Mouse (Mus musculus) heart, embryonic 14.5 days (tissue): ENCODE results near the gene Kcnk4. TPM values are rescaled to one million over a fixed set of nuclear protein-coding genes. Genes with fewer than 3 reads are reported as not detected.
"Not testable (repeated sequence)": the region's sequence is repeated elsewhere in the genome, so short reads cannot be mapped to it uniquely, and the experiment has no call there.

Experiments
- ATAC-seq: fragments of 200-750 bp; cut with Nextera tagmentation; 2 replicates; pipeline ENCODE4 v1.8.0; 2017; ENCODE audit warnings: low read depth, moderate TSS enrichment; ENCODE audit not compliant: insufficient number of reproducible peaks, insufficient read depth, low FRiP score
- H3K27ac ChIP-seq, 2 experiments: fragments of 200-500 bp in 1 of 2; fragments of 300-500 bp in 1 of 2; sonication (generic) in 1 of 2; replicated peaks in 1 of 2; 2 replicates each; pipeline ENCODE4 v1.5.1; 2012 to 2014; ENCODE audit warnings: low read depth in 2 of 2, low read length in 2 of 2, control low read depth in 1 of 2, mild to moderate bottlenecking in 1 of 2, mixed read lengths in 1 of 2; ENCODE audit not compliant: control insufficient read depth in 1 of 2, insufficient read depth in 1 of 2
- H3K27me3 ChIP-seq: fragments of 300-500 bp; sonication (generic); 2 replicates; pipeline ENCODE4 v1.6.1; 2014; ENCODE audit warnings: mild to moderate bottlenecking, low read length, control low read depth; ENCODE audit not compliant: control insufficient read depth, insufficient read depth
- H3K36me3 ChIP-seq: fragments of 300-500 bp; sonication (generic); 2 replicates; pipeline ENCODE4 v1.6.1; 2014; ENCODE audit warnings: mild to moderate bottlenecking, control low read depth, low read length, mixed read lengths; ENCODE audit not compliant: control insufficient read depth, insufficient read depth
- H3K4me1 ChIP-seq, 2 experiments: fragments of 200-500 bp in 1 of 2; fragments of 300-500 bp in 1 of 2; sonication (generic) in 1 of 2; 2 replicates each; pipeline ENCODE4 v1.6.1; 2012 to 2014; ENCODE audit warnings: low read length in 2 of 2, control low read depth in 1 of 2, mixed read lengths in 1 of 2; ENCODE audit not compliant: control insufficient read depth in 2 of 2, insufficient read depth in 2 of 2
- H3K4me2 ChIP-seq: fragments of 300-500 bp; sonication (generic); 2 replicates; pipeline ENCODE4 v1.6.1; 2014; ENCODE audit warnings: mild to moderate bottlenecking, low read length
- H3K4me3 ChIP-seq, 2 experiments: fragments of 200-500 bp in 1 of 2; fragments of 300-500 bp in 1 of 2; sonication (generic) in 1 of 2; 2 replicates each; pipeline ENCODE4 v1.5.1; 2012 to 2014; ENCODE audit warnings: low read length in 2 of 2, mild to moderate bottlenecking in 2 of 2, control low read depth in 1 of 2, low read depth in 1 of 2, moderate library complexity in 1 of 2; ENCODE audit not compliant: control insufficient read depth in 1 of 2, insufficient read depth in 1 of 2
- H3K9ac ChIP-seq: fragments of 300-500 bp; sonication (generic); 2 replicates; pipeline ENCODE4 v1.6.1; 2014; ENCODE audit warnings: mild to moderate bottlenecking, low read length
- H3K9me3 ChIP-seq: fragments of 300-500 bp; sonication (generic); 2 replicates; pipeline ENCODE4 v1.6.1; 2016; ENCODE audit warnings: low read length, control low read depth; ENCODE audit not compliant: control insufficient read depth
- WGBS: fragments of 180-500 bp; shearing (Covaris S2); extraction: QIAGEN DNeasy Blood & Tissue Kit; methylation state at CpG from one replicate; pipeline ENCODE4 v1.1.7; 2014; 5-methylcytosine and 5-hydroxymethylcytosine counted together
- polyA plus RNA-seq: library from polyadenylated mRNA; unstranded; fragments of >200 nt; fragmentation: Nextera tagmentation; extraction: Ambion mirVana; gene quantifications from 2 replicates; pipeline ENCODE4 v1.2.1, GENCODE M21; 2014

Kcnk4 gene
- polyA plus RNA-seq, 1 experiment from 2014 or later, result 0.27 TPM

DNA sequence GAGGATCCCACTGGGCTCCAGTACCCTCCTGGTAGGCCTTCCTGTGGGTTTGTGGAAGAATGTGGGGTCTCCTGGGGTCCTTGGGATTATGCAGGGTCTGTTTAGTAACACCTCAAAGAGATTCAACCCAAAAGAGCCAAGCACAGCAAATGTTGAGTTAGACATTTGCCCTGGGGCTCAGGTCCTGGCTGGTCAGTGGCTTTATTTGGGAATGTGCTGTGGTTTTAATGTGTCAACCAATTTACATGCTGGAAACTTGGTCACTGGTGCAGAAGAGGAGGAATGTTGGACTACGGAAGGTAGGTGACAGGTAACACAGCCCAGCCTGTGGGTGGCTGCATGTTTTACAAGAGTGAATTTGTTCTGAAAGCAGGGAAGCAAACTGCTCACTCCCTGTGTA, 31.3 kb downstream of the Kcnk4 start:
- H3K36me3 ChIP-seq, result peaks cover 30% of the 10 kb centered on the region
- no peak for ATAC-seq
- WGBS, result 89% methylated on average over 1 of the region's 1 CpGs

DNA sequence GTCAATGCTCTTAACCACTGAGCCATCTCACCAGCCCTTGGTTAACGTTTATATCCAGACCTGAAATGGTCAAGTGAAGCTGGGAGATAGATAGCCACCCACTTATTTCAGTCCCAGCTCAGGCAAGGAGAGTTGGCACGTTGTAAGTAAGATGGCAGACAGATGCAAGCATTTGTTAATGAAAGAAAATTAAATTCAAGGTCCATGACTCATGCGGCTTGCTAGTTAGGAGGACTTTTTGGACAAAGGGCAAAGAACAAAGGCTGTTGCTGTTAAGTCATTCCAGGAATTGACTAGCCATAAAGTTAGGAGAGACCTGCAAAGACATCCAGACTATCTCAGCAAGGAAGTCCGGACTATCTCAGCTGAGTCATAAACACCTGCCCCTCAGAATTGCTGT, 34.7 kb downstream of the Kcnk4 start:
- H3K4me2 ChIP-seq, result no peak overlapping the region
- no peak overlapping the region for H3K9ac ChIP-seq
- WGBS, result 80% methylated on average over 4 of the region's 4 CpGs
- H3K9me3 ChIP-seq, result peaks cover 7% of the 10 kb centered on the region; the same call in 1 of the 2 replicates
- H3K27me3 ChIP-seq, result no peaks in the 10 kb centered on the region
- peaks cover 3% of the 10 kb centered on the region; the same call in 1 of the 2 replicates for H3K36me3 ChIP-seq
- H3K4me3 ChIP-seq, result no peak overlapping the region
- ATAC-seq, result no peak
- H3K4me1 ChIP-seq, result no peaks in the 10 kb centered on the region
- no peak overlapping the region for H3K27ac ChIP-seq

More for the DNA sequence above, 31.3 kb downstream of the Kcnk4 start:
- Histone ChIP-seq H3K4me2 (no peak overlapping the region), H3K27ac (no peak overlapping the region), H3K4me3 (no peak overlapping the region), H3K27me3 (no peaks in the 10 kb centered on the region), H3K9ac (no peak overlapping the region), H3K4me1 (peaks cover 2 to 7% of the 10 kb centered on the region in 2 experiments), H3K9me3 (peaks cover 3% of the 10 kb centered on the region; the same call in 1 of the 2 replicates)

DNA sequence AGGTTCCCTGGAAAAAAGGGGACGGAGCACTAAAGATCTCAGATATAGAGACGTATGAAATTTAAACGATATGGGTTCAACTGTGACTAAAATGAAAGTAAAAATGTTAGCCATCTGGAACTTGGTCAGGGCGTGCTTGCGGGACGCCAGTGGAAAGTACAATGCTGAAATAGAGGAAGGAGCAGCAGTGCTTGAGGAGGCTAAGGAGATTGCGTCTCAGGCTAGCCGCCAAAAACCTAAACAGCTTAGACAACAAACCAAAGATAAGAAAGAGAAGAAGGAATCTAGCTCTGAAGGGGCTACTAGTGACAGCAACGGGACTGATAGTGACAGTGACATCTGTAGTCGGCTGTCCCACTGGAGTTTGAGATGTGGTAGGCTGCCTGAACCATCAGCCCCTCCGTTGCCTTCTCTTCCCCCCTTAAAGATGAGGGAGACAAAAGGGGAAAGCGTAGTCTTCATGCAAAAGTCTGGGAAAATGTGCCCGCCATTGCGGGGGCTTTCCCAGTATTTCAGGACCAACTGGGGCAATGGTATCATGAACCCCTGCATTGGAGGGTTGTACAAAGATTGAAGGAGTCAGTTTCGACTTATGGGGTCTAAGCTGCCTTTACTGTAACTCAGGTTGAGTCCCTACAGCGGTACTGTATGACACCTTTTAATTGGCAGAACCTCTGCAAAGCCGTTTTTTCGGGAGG, 38.6 kb downstream of the Kcnk4 start:
- H3K4me2 ChIP-seq, result not testable (repeated sequence)
- 77% methylated on average over 18 of the region's 18 CpGs for WGBS

DNA sequence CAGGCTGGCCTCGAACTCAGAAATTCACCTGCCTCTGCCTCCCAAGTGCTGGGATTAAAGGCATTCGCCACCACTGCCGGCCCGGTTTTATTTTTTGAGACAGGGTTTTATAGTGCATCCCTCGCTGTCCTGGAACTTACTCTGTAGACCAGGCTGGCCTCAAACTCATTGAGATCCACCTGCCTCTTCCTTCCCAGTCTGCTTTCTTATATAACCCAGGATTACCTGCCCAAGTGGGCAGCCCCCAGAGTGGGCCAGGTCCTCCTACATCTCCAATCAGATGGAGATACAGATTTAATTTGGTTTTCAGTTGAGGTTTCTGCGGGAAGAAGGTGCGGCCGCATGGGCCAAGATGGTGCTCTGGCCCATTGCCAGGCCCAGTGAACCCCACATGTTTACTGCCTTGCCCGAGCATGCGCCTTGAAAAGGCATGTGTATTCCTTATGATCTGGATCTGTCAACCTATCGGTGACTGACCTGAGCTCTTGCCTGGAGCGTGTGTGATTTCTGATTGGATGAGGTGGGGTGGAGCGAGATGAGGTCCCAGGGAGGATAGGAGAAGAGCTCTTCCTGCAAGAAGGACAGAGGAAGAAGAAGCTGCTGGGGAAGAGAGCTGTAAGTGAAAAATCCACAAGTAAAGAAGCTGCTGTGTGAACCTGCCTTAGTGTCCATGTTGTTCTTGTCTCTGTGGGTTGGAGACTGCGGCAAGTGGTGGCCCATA, 40.4 kb downstream of the Kcnk4 start:
- H3K9ac ChIP-seq, result no peak overlapping the region
- 90% methylated on average over 14 of the region's 14 CpGs for WGBS
- ATAC-seq, result no peak

More for the DNA sequence above, 38.6 kb downstream of the Kcnk4 start:
- H3K27ac ChIP-seq, H3K27me3 ChIP-seq, H3K4me3 ChIP-seq, H3K9ac ChIP-seq, H3K9me3 ChIP-seq, ATAC-seq, H3K4me1 ChIP-seq, H3K36me3 ChIP-seq: not testable (repeated sequence)

DNA sequence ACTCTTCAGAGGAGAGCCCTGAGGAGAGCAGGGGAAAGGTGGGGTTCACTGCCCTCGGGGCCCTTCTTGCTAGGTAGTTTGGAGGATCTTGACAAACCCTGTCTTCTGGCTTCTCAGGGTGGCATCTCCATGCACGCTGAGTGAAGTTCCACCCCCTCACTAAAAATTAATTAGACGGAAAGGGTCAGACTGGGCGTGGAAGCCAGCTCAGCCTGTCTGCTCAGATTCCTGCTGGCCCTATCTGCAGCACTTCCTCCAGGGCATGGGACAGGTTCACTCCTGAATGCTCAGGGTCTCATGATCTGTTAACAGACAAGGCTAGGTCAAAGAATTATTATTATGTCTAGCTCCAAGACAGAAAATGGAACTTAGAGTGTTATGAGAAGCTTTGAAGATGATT, 41.8 kb downstream of the Kcnk4 start:
- no peaks in the 10 kb centered on the region for H3K27me3 ChIP-seq
- H3K9me3 ChIP-seq, result peaks cover 6% of the 10 kb centered on the region; the same call in 1 of the 2 replicates
- no peak overlapping the region for H3K4me2 ChIP-seq
- no peaks in the 10 kb centered on the region for H3K4me1 ChIP-seq
- H3K9ac ChIP-seq, result no peak overlapping the region
- 46% methylated on average over 4 of the region's 4 CpGs for WGBS
- no peaks in the 10 kb centered on the region for H3K36me3 ChIP-seq
- no peak overlapping the region for H3K27ac ChIP-seq
- no peak overlapping the region for H3K4me3 ChIP-seq
- ATAC-seq, result no peak

More for the DNA sequence above, 40.4 kb downstream of the Kcnk4 start:
- Histone ChIP-seq H3K4me2 (no peak overlapping the region), H3K9me3 (peaks cover 6% of the 10 kb centered on the region; the same call in 1 of the 2 replicates), H3K27ac (no peak overlapping the region), H3K4me3 (no peak overlapping the region), H3K36me3 (no peaks in the 10 kb centered on the region), H3K27me3 (no peaks in the 10 kb centered on the region), H3K4me1 (no peaks in the 10 kb centered on the region)

DNA sequence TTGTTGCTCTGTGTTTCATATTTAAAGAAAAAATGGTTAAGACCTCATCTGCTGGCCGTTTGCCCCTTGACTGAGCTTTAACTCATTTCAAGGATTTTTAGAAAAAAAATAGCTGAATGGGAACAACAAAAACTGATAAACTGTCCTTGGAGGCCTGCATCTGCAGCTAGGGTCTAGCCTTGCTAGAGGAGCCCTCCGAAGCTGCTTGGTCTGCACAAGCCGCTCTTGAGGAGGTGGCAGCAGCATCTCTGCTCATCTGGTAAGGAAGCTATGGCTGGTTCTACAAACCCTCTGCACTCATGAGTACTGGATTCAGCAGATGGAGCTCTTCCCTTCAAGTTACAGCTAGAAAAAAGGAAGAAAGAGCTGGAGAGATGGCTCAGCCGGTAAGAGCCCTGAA, 56.4 kb downstream of the Kcnk4 start:
- 81% methylated on average over 4 of the region's 4 CpGs for WGBS
- H3K4me3 ChIP-seq, result no peak overlapping the region
- no peaks in the 10 kb centered on the region for H3K9me3 ChIP-seq
- no peak overlapping the region for H3K4me2 ChIP-seq
- no peak for ATAC-seq
- H3K27me3 ChIP-seq, result no peaks in the 10 kb centered on the region
- no peaks in the 10 kb centered on the region for H3K36me3 ChIP-seq
- no peaks in the 10 kb centered on the region for H3K4me1 ChIP-seq
- no peak overlapping the region for H3K27ac ChIP-seq
- H3K9ac ChIP-seq, result no peak overlapping the region

DNA sequence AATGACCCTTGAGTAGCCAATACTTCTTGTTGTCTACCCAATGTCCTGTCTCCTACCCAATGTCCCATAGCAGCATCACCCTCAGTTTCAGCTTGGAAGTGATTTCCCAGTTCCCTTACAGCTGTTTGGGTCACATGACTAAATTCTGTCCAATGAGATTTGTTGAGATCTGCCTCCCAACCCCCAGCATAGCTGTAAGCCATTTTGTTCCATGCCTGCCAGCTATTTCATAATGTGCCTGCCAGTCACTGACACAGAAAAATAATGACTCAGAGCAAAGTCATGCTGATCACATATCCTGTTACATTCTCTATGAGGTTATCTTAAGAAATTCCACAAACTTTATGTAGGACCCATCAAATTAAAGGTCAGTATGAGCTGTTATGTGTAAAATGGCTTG, 57.5 kb downstream of the Kcnk4 start:
- Histone ChIP-seq H3K36me3 (no peaks in the 10 kb centered on the region), H3K9ac (no peak overlapping the region), H3K27me3 (no peaks in the 10 kb centered on the region), H3K4me1 (no peaks in the 10 kb centered on the region), H3K9me3 (no peaks in the 10 kb centered on the region), H3K4me2 (no peak overlapping the region), H3K27ac (no peak overlapping the region), H3K4me3 (no peak overlapping the region)
- no peak for ATAC-seq
